Mouse (Mus musculus) B cell, adult (primary cell): ENCODE measurements around the gene Mphosph8. TPM values are rescaled to one million over a fixed set of nuclear protein-coding genes. Genes with fewer than 3 reads are reported as not detected.

Experiments
- total RNA-seq: library from RNA; stranded (reverse); gene quantifications from 4 replicates; pipeline ENCODE4 v1.2.4, GENCODE M21; 2023; ENCODE audit not compliant: inconsistent age

The Mphosph8 gene
- 34.5 to 48.3 TPM (median 40.7 TPM) in 4 replicates for total RNA-seq

DNA sequence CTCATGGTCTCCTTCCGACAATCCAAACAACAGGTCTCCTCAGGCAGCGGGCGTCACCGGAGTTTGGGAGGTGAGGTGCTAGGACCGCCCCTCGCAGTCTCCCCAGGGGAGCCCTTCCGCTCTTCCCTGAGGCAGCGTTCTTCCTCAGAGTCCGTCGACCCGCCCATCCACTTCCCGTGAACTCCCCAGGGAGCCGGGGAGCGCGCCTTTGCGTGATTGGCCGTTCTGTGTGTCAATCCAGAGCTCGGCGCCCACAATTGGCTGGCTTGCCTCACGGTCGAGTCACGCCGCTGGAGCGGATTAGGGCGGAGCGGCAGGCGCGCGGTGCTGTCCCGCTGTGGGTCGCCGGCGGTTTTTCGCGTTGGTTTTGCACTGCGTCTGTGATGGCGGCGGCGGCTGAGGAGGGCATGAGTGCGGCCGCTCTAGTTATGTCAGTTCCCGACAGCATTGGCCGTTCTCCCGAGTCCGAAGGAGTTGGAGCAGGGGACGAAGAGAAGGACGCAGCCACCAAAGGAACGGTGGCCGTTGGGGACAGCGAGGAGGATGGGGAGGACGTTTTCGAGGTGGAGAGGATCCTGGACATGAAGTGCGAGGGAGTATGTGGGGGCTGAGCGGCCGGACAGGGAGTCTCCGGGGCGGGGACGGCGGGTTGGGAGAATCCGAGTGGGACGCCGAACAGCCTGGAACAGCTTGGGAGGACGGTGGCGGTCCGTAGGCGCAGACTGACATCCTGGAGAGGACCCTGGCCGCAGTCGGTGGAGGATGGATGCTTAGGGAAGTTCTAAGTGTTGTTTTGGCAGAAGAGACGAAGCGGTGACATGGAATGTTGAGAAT is at the start of gene Mphosph8:
Gene Mphosph8 (plus strand): TSS at position 280 of the 834 bp plus-strand sequence.

Other genes starting within 250 kb of the Mphosph8 start
- 12.7 to 18.5 TPM (median 14.7 TPM) in 4 replicates for gene Cenpj, start 92.8 kb upstream of the Mphosph8 start, total RNA-seq
- 70.3 to 80.9 TPM (median 76.7 TPM) in 4 replicates for gene Parp4, start 92.6 kb upstream of the Mphosph8 start, total RNA-seq
- gene Pspc1, start 110.1 kb downstream of the Mphosph8 start, total RNA-seq: 70.7 to 82.2 TPM (median 76.4 TPM) in 4 replicates
- 61.5 to 78.0 TPM (median 75.1 TPM) in 4 replicates for gene Zmym5, start 143.5 kb downstream of the Mphosph8 start, total RNA-seq
- gene Zmym2, start 218.4 kb downstream of the Mphosph8 start, total RNA-seq: 109 to 129 TPM (median 119 TPM) in 4 replicates